8 mouse cellular contexts compared by ENCODE assay signal in genomic region chr17:72797867-72798266, GRCm38 (mm10). TPM values are rescaled to one million over a fixed set of nuclear protein-coding genes. Genes with fewer than 3 reads are reported as not detected.
DNase-seq lines count a peak whose midpoint lies in the region; ATAC-seq and TF ChIP-seq lines count a peak whose summit lies in the region.

No protein-coding gene starts in this region.

- H3K4me2 ChIP-seq in lung, embryonic 14.5 days, result no peak overlapping the region

- TF ChIP-seq CTCF in lung, embryonic 14.5 days (IDR thresholded peaks at IDR 0.05; ENCODE audit: low read depth), result peak; percentile 79
- TF ChIP-seq CTCF in small intestine, adult 2 months (IDR thresholded peaks at IDR 0.05; ENCODE audit: extremely low read depth, insufficient read length, insufficient replicate concordance, low read depth, low read length), result peak; percentile 52; the same call in 1 of the 2 replicates

- H3K4me1 ChIP-seq in lung, embryonic 14.5 days (ENCODE audit: insufficient read depth), result no peaks in the 10 kb centered on the region
- H3K4me1 ChIP-seq in small intestine, adult 2 months (ENCODE audit: control insufficient read depth, insufficient read depth, insufficient read length, low read length), result 0 out of 2 replicates have a peak, but pooled peaks cover 2% of the 10 kb centered on the region

- H3K9ac ChIP-seq in lung, embryonic 14.5 days, result no peak overlapping the region

- no peaks in the 10 kb centered on the region for H3K36me3 ChIP-seq in lung, embryonic 14.5 days (ENCODE audit: insufficient read depth)
- H3K36me3 ChIP-seq in small intestine, adult 2 months (ENCODE audit: control insufficient read depth, insufficient read depth, low read length), result no peaks in the 10 kb centered on the region

- H3K27me3 ChIP-seq in lung, embryonic 14.5 days (ENCODE audit: insufficient read depth, low read length), result no peaks in the 10 kb centered on the region
- no peaks in the 10 kb centered on the region for H3K27me3 ChIP-seq in small intestine, adult 2 months (ENCODE audit: control insufficient read depth, insufficient read depth, low read length)

- H3K4me3 ChIP-seq in lung, embryonic 14.5 days (ENCODE audit: low read depth, low read length), result no peak overlapping the region
- no peak overlapping the region for H3K4me3 ChIP-seq in small intestine, adult 2 months (ENCODE audit: low read depth, low read length)

- 22% methylated on average over 2 of the region's 2 CpGs for WGBS in lung, embryonic 14.5 days
- 18% methylated on average over 2 of the region's 2 CpGs for WGBS in small intestine, adult 2 months

- peak; percentile 65 for ATAC-seq in lung, embryonic 14.5 days (ENCODE audit: insufficient read depth)

- no peak overlapping the region for H3K27ac ChIP-seq in lung, embryonic 14.5 days (ENCODE audit: low read depth)
- H3K27ac ChIP-seq in small intestine, adult 2 months (ENCODE audit: insufficient read depth, low read depth, low read length), result no peak overlapping the region

- DNase-seq in adrenal gland, postnatal 10 days, result peak; percentile 35
- no peak for DNase-seq in adrenal gland, adult 8-10 months
- DNase-seq in right cerebral cortex, adult 2 months (ENCODE audit: low spot score in 2 of 2), result peak; percentile 57 to 59
- no peak for DNase-seq in right cerebral cortex, postnatal 4 days
- DNase-seq in embryo, embryonic 10 days (ENCODE audit: low spot score), result peak; percentile 78
- peak; percentile 70 for DNase-seq in induced T-regulatory cell, adult 2 months (ENCODE audit: low read depth)
- DNase-seq in lung, embryonic 14.5 days, result peak; percentile 87

- no peak for TF ChIP-seq POLR2A in small intestine, adult 2 months (IDR thresholded peaks at IDR 0.05; ENCODE audit: low read depth, low read length)

- H3K9me3 ChIP-seq in lung, embryonic 14.5 days (ENCODE audit: low read depth, low read length), result no peaks in the 10 kb centered on the region

RNA-seq across cellular contexts. Expression of gene Ypel5, which starts 38.4 kb away (rescaled TPM):
- 10 to 100 TPM; 51.4 to 62.7 TPM for total RNA-seq in adrenal gland, postnatal 10 days (2021)
- 100 to 1,000 TPM in 1 of 4 experiments, 10 to 100 TPM in 3; 78.4 to 101 (median 92.9) TPM for total RNA-seq in adrenal gland, adult 8-10 months (2022)
- 36.4 and 38.1 TPM in 2 replicates for polyA plus RNA-seq in lung, embryonic 14.5 days (2014; fragmentation: Nextera tagmentation; extraction: Ambion mirVana)
- 2.4 and 7.4 TPM in 2 replicates for polyA plus RNA-seq in small intestine, adult 2 months (2012; rRNA removed)

Comparison
In these comparisons a context has a peak if more than half of its experiments do, and no peak if none do; other contexts are left out.
1. DNase-seq: peak in adrenal gland, postnatal 10 days (single experiment), right cerebral cortex, adult 2 months (2 of 2), embryo, embryonic 10 days (single experiment), induced T-regulatory cell, adult 2 months (single experiment) and lung, embryonic 14.5 days (single experiment); none in adrenal gland, adult 8-10 months (single experiment) and right cerebral cortex, postnatal 4 days (single experiment).